Comparison of ENCODE assay signal across 28 mouse cellular contexts in the genomic region with DNA sequence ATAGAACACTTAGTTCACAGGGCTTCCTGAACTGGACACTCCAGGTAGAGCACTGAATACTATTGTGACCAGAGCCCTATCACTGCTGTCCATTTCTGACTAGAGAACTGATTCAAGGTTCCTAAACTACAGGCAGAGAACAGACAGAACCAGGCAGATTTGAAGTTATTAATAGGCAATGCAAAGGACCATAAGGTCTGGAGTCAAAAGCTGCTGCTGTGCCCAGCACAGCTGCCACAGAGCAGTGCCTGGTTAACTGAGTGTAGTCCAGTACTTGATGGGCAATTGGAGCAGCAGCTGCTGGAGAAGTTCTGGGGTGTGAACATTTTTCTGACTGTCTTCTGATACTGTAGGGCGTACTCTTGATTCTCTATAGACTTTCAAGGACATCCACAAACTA. TPM values are rescaled to one million over a fixed set of nuclear protein-coding genes. Genes with fewer than 3 reads are reported as not detected.
DNase-seq lines count a peak whose midpoint lies in the region; ATAC-seq and TF ChIP-seq lines count a peak whose summit lies in the region.
"Had no signal": no experiment of that assay in that cellular context is flagged by ENCODE, and none has a peak within 500 bp of the region (broad histone marks: within the 10 kb centered on the region; RNA-seq: fewer than 3 reads in every experiment).

No protein-coding gene starts in this region.

- H3K9me3 ChIP-seq in embryonic facial prominence, embryonic 14.5 days (ENCODE audit: control insufficient read depth, low read length), result no peaks in the 10 kb centered on the region
- no peaks in the 10 kb centered on the region for H3K9me3 ChIP-seq in embryonic facial prominence, embryonic 10.5 days
- H3K9me3 ChIP-seq in heart, embryonic 13.5 days, result no peaks in the 10 kb centered on the region
- H3K9me3 ChIP-seq in hindbrain, embryonic 13.5 days, result no peaks in the 10 kb centered on the region
- H3K9me3 ChIP-seq in hindbrain, embryonic 12.5 days (replicated peaks), result no peaks in the 10 kb centered on the region
- H3K9me3 ChIP-seq: embryonic facial prominence, embryonic 15.5 days; hindbrain, embryonic 10.5 days; hindbrain, embryonic 15.5 days had no signal

- no peak overlapping the region for H3K4me2 ChIP-seq in embryonic facial prominence, embryonic 14.5 days (ENCODE audit: low read depth, low read length)
- no peak overlapping the region for H3K4me2 ChIP-seq in heart, embryonic 13.5 days
- no peak overlapping the region for H3K4me2 ChIP-seq in hindbrain, embryonic 13.5 days
- H3K4me2 ChIP-seq in hindbrain, embryonic 12.5 days (replicated peaks), result no peak overlapping the region
- no peak overlapping the region for H3K4me2 ChIP-seq in myocyte (ENCODE audit: low read depth)
- H3K4me2 ChIP-seq: embryonic facial prominence, embryonic 15.5 days; hindbrain, embryonic 15.5 days had no signal

- H3K4me3 ChIP-seq in embryonic facial prominence, embryonic 14.5 days (ENCODE audit: low read depth, low read length), result no peak overlapping the region
- no peak overlapping the region for H3K4me3 ChIP-seq in embryonic facial prominence, embryonic 10.5 days
- no peak overlapping the region for H3K4me3 ChIP-seq in heart, embryonic 13.5 days
- no peak overlapping the region for H3K4me3 ChIP-seq in hindbrain, embryonic 13.5 days
- H3K4me3 ChIP-seq in hindbrain, embryonic 12.5 days, result no peak overlapping the region
- H3K4me3 ChIP-seq in myocyte, result no peak overlapping the region
- H3K4me3 ChIP-seq: embryonic facial prominence, embryonic 15.5 days; gastrocnemius, adult 2 months; hindbrain, embryonic 10.5 days; hindbrain, embryonic 15.5 days had no signal

- peak; percentile 16 for DNase-seq in embryonic facial prominence, embryonic 14.5 days (ENCODE audit: low spot score)
- no peak for DNase-seq in embryonic facial prominence, embryonic 10.5 days (ENCODE audit: low spot score)
- DNase-seq in heart, postnatal 36 days, result no peak
- DNase-seq: adrenal gland, adult 8-10 months; adrenal gland, postnatal 25 days; cerebellum, adult 11-12 months; cerebellum, adult 8-10 months; cerebellum, postnatal 10 days; cerebellum, postnatal 36 days; embryo, embryonic 11 days; forebrain, postnatal 0 days; gastrocnemius, adult 2 months; gastrocnemius, postnatal 14 days; heart, adult 18-20 months; heart, postnatal 14 days had no signal

- H3K36me3 ChIP-seq in embryonic facial prominence, embryonic 14.5 days (ENCODE audit: control insufficient read depth, insufficient read depth, low read length), result no peaks in the 10 kb centered on the region
- H3K36me3 ChIP-seq in embryonic facial prominence, embryonic 10.5 days (replicated peaks), result peaks cover 11% of the 10 kb centered on the region; the same call in 1 of the 2 replicates
- H3K36me3 ChIP-seq in heart, embryonic 13.5 days, result no peaks in the 10 kb centered on the region; the same call in 1 of the 2 replicates
- 0 out of 2 replicates have a peak, but pooled peaks cover 2% of the 10 kb centered on the region for H3K36me3 ChIP-seq in hindbrain, embryonic 13.5 days
- H3K36me3 ChIP-seq in hindbrain, embryonic 12.5 days, result no peaks in the 10 kb centered on the region
- H3K36me3 ChIP-seq in myocyte (ENCODE audit: control insufficient read depth, insufficient read depth), result peaks cover 3% of the 10 kb centered on the region
- H3K36me3 ChIP-seq: embryonic facial prominence, embryonic 15.5 days; hindbrain, embryonic 15.5 days had no signal

- H3K79me2 ChIP-seq in myocyte (ENCODE audit: control insufficient read depth, insufficient read depth), result no peaks in the 10 kb centered on the region

- WGBS in embryonic facial prominence, embryonic 14.5 days, result 92% methylated on average over 1 of the region's 1 CpGs
- WGBS in embryonic facial prominence, embryonic 10.5 days, result 100% methylated on average over 1 of the region's 1 CpGs
- 49% methylated on average over 1 of the region's 1 CpGs for WGBS in heart, embryonic 13.5 days
- WGBS in hindbrain, embryonic 13.5 days, result 98% methylated on average over 1 of the region's 1 CpGs
- 90% methylated on average over 1 of the region's 1 CpGs for WGBS in hindbrain, embryonic 12.5 days

- TF ChIP-seq POLR2A in myocyte (IDR thresholded peaks at IDR 0.05; ENCODE audit: insufficient read length, low read depth), result no peak

- no peak overlapping the region for H3K27ac ChIP-seq in embryonic facial prominence, embryonic 14.5 days (replicated peaks; ENCODE audit: low read depth, low read length)
- no peak overlapping the region for H3K27ac ChIP-seq in embryonic facial prominence, embryonic 10.5 days (replicated peaks)
- H3K27ac ChIP-seq in heart, embryonic 13.5 days (replicated peaks), result peak overlapping the region; percentile 53; the same call in 1 of the 2 replicates
- no peak overlapping the region for H3K27ac ChIP-seq in hindbrain, embryonic 13.5 days
- no peak overlapping the region for H3K27ac ChIP-seq in hindbrain, embryonic 12.5 days
- H3K27ac ChIP-seq: embryonic facial prominence, embryonic 15.5 days; gastrocnemius, adult 2 months; hindbrain, embryonic 10.5 days; hindbrain, embryonic 15.5 days had no signal

- H3K27me3 ChIP-seq in embryonic facial prominence, embryonic 14.5 days (replicated peaks; ENCODE audit: control insufficient read depth, insufficient read depth, low read length), result no peaks in the 10 kb centered on the region
- no peaks in the 10 kb centered on the region for H3K27me3 ChIP-seq in embryonic facial prominence, embryonic 10.5 days (replicated peaks; ENCODE audit: low read depth, poor library complexity, severe bottlenecking)
- H3K27me3 ChIP-seq in heart, embryonic 13.5 days (replicated peaks), result no peaks in the 10 kb centered on the region
- H3K27me3 ChIP-seq in hindbrain, embryonic 13.5 days, result no peaks in the 10 kb centered on the region
- H3K27me3 ChIP-seq in hindbrain, embryonic 12.5 days, result no peaks in the 10 kb centered on the region
- no peaks in the 10 kb centered on the region for H3K27me3 ChIP-seq in myocyte (ENCODE audit: control insufficient read depth, insufficient read depth, insufficient read length)
- H3K27me3 ChIP-seq: embryonic facial prominence, embryonic 15.5 days; hindbrain, embryonic 15.5 days had no signal

- no peak overlapping the region for H3ac ChIP-seq in myocyte (ENCODE audit: control insufficient read depth, insufficient read length)

- no peaks in the 10 kb centered on the region for H3K4me1 ChIP-seq in embryonic facial prominence, embryonic 14.5 days (ENCODE audit: control insufficient read depth, insufficient read depth, low read length)
- no peaks in the 10 kb centered on the region for H3K4me1 ChIP-seq in embryonic facial prominence, embryonic 10.5 days
- peaks cover 7% of the 10 kb centered on the region; the same call in 1 of the 2 replicates for H3K4me1 ChIP-seq in heart, embryonic 13.5 days
- no peaks in the 10 kb centered on the region for H3K4me1 ChIP-seq in hindbrain, embryonic 13.5 days (replicated peaks)
- no peaks in the 10 kb centered on the region for H3K4me1 ChIP-seq in hindbrain, embryonic 12.5 days
- H3K4me1 ChIP-seq: embryonic facial prominence, embryonic 15.5 days; hindbrain, embryonic 10.5 days; hindbrain, embryonic 15.5 days had no signal

- no peak overlapping the region for H3K9ac ChIP-seq in embryonic facial prominence, embryonic 14.5 days (ENCODE audit: low read depth, low read length)
- H3K9ac ChIP-seq in heart, embryonic 13.5 days, result peak overlapping the region; percentile 38; the same call in 1 of the 2 replicates
- H3K9ac ChIP-seq in hindbrain, embryonic 13.5 days, result peak overlapping the region; percentile 13; the same call in 1 of the 2 replicates
- no peak overlapping the region for H3K9ac ChIP-seq in hindbrain, embryonic 12.5 days
- H3K9ac ChIP-seq: embryonic facial prominence, embryonic 15.5 days; forebrain, postnatal 0 days; hindbrain, embryonic 15.5 days had no signal

- intact Hi-C loops in heart, postnatal 36 days (cut with DNase I), result no loop called here

- ATAC-seq in embryonic facial prominence, embryonic 14.5 days (ENCODE audit: low read depth), result no peak
- no peak for ATAC-seq in heart, embryonic 13.5 days (ENCODE audit: extremely low read depth, insufficient number of reproducible peaks, low FRiP score, low TSS enrichment)
- no peak for ATAC-seq in hindbrain, embryonic 13.5 days (ENCODE audit: low FRiP score)
- no peak for ATAC-seq in hindbrain, embryonic 12.5 days (ENCODE audit: low FRiP score)
- ATAC-seq: activated CD4-positive, CD25-positive, alpha-beta regulatory T cell, adult 4 months; forebrain, embryonic 14.5 days; forebrain, postnatal 0 days; intestine, postnatal 0 days had no signal

TF ChIP-seq in myocyte, 11 proteins besides CTCF, POLR2A, EP300 and RAD21:
- TF ChIP-seq POLR2AphosphoS2 (IDR thresholded peaks at IDR 0.05; ENCODE audit: insufficient read length, low read depth) (no peak), MYOD1 (IDR thresholded peaks at IDR 0.05; ENCODE audit: control insufficient read depth in 1 of 3, insufficient read length in 2 of 3, low read depth in 2 of 3) (peak; percentile 51 to 73 (median 65)), MYOG (IDR thresholded peaks at IDR 0.05; ENCODE audit: control insufficient read depth in 1 of 3, insufficient read depth in 1 of 3, insufficient read length in 2 of 3, low read depth in 2 of 3) (peak; percentile 26 to 66 (median 52))

RNA-seq across cellular contexts. Expression of a gene that starts 30.1 kb away (rescaled TPM):
- 29.0 and 31.3 TPM in 2 replicates for polyA plus RNA-seq in embryonic facial prominence, embryonic 14.5 days (2014; fragmentation: Nextera tagmentation; extraction: Ambion mirVana)
- 28.9 and 31.5 TPM in 2 replicates for polyA plus RNA-seq in embryonic facial prominence, embryonic 10.5 days (2016; fragmentation: Nextera tagmentation; extraction: Ambion mirVana)
- polyA plus RNA-seq in heart, embryonic 13.5 days (2015; fragmentation: Nextera tagmentation; extraction: Ambion mirVana), result 19.9 and 22.5 TPM in 2 replicates
- 10 to 100 TPM; 40.1 to 41.5 TPM for total RNA-seq in heart, postnatal 36 days (2021)
- polyA plus RNA-seq in hindbrain, embryonic 13.5 days (2015; fragmentation: Nextera tagmentation; extraction: Ambion mirVana), result 31.8 and 34.9 TPM in 2 replicates
- polyA plus RNA-seq in hindbrain, embryonic 12.5 days (2016; fragmentation: Nextera tagmentation; extraction: Ambion mirVana), result 27.7 and 38.9 TPM in 2 replicates
- polyA plus RNA-seq in myocyte (2012; fragmentation: generic; extraction: Trizol), result 26.6 TPM

RNA-seq across cellular contexts. Expression of a gene that starts 48.9 kb away (rescaled TPM):
- polyA plus RNA-seq in embryonic facial prominence, embryonic 14.5 days (2014; fragmentation: Nextera tagmentation; extraction: Ambion mirVana), result 0.29 and 0.30 TPM in 2 replicates
- not detected in 2 replicates for polyA plus RNA-seq in embryonic facial prominence, embryonic 10.5 days (2016; fragmentation: Nextera tagmentation; extraction: Ambion mirVana)
- polyA plus RNA-seq in heart, embryonic 13.5 days (2015; fragmentation: Nextera tagmentation; extraction: Ambion mirVana), result 0.22 TPM in 1 of 2 replicates, not detected in the other
- not detected for total RNA-seq in heart, postnatal 36 days (2021)
- polyA plus RNA-seq in hindbrain, embryonic 13.5 days (2015; fragmentation: Nextera tagmentation; extraction: Ambion mirVana), result 0.44 and 0.63 TPM in 2 replicates
- 0.25 TPM in 1 of 2 replicates, not detected in the other for polyA plus RNA-seq in hindbrain, embryonic 12.5 days (2016; fragmentation: Nextera tagmentation; extraction: Ambion mirVana)
- not detected for polyA plus RNA-seq in myocyte (2012; fragmentation: generic; extraction: Trizol)
- total RNA-seq: adrenal gland, adult 8-10 months; adrenal gland, postnatal 25 days; ES-E14; forebrain, postnatal 0 days; gastrocnemius, adult 2 months; gastrocnemius, postnatal 14 days; heart, adult 18-20 months; heart, postnatal 14 days had no signal
- polyA plus RNA-seq: activated CD4-positive, CD25-positive, alpha-beta regulatory T cell, adult 4 months; embryonic facial prominence, embryonic 11.5 days; embryonic facial prominence, embryonic 15.5 days; forebrain, embryonic 11.5 days; forebrain, embryonic 14.5 days; hindbrain, embryonic 10.5 days; intestine, postnatal 0 days had no signal

Comparison
In these comparisons a context has a peak if more than half of its experiments do, and no peak if none do; other contexts are left out.
1. H3K9ac ChIP-seq: peak in heart, embryonic 13.5 days (single experiment) and hindbrain, embryonic 13.5 days (single experiment); none in embryonic facial prominence, embryonic 14.5 days (single experiment) and hindbrain, embryonic 12.5 days (single experiment).